Mouse (Mus musculus) lung, adult 2 months (tissue): ENCODE data around the gene Rab20.

Experiments
- CTCF ChIP-seq: fragments of 200-500 bp; IDR thresholded peaks from 2 replicates; pipeline ENCODE4 v1.5.1; 2011; ENCODE audit warnings: mild to moderate bottlenecking, low read length, control low read depth; ENCODE audit not compliant: insufficient read depth
- POLR2A ChIP-seq: fragments of 200-500 bp; IDR thresholded peaks from 2 replicates; pipeline ENCODE4 v1.6.1; 2011; ENCODE audit warnings: low read depth, mild to moderate bottlenecking, control low read depth, low read length, borderline replicate concordance; ENCODE audit errors: extremely low read depth

DNA sequence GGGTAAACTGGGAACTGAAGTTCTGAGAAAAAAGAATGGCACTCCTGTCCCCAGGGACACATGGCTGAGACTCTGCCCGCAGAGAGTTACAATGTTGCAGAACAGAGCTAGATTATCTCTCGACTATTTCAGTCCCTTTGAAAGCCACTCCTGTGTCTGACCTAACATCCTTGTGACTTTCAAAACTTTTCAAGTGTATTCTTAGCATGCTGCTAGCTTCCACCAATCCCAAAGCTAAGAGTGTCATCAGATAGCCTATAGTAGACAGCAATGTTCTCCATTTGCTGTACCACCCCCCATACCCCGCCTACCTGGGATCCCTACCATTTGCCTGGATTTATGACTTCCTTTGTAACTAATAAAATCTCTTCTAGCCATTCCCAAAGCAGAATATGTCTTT, 4.0 kb upstream of the Rab20 start:
- TF ChIP-seq CTCF (no peak), POLR2A (no peak)
